Mouse (Mus musculus) G1E (cell line): ENCODE measurements around the gene Plekhb1. TPM values are rescaled to one million over a fixed set of nuclear protein-coding genes. Genes with fewer than 3 reads are reported as not detected.

Source experiments
- ATAC-seq: 2 replicates; pipeline ENCODE4 v1.8.0; 2016; ENCODE audit warnings: mild to moderate bottlenecking; ENCODE audit not compliant: insufficient number of reproducible peaks, poor library complexity, low FRiP score, severe bottlenecking; ENCODE audit errors: extremely low read depth
- DNase-seq: peaks from one replicate; pipeline ENCODE4 v3.0.0; 2012; ENCODE audit warnings: low spot score
- H3K27me3 ChIP-seq: 2 replicates; pipeline ENCODE4 v1.6.1; 2012; ENCODE audit warnings: mild to moderate bottlenecking, low read length, inconsistent platforms; ENCODE audit not compliant: insufficient read depth
- H3K36me3 ChIP-seq: replicated peaks from 2 replicates; pipeline ENCODE3; 2012; ENCODE audit warnings: mild to moderate bottlenecking, inconsistent platforms
- H3K4me1 ChIP-seq: 2 replicates; pipeline ENCODE4 v1.6.1; 2012; ENCODE audit warnings: low read depth, low read length, inconsistent platforms, mixed read lengths; ENCODE audit not compliant: insufficient read depth
- H3K4me3 ChIP-seq: 2 replicates; pipeline ENCODE4 v1.5.1; 2012; ENCODE audit warnings: low read depth, mild to moderate bottlenecking, inconsistent platforms, low read length, moderate library complexity, mixed read lengths
- H3K9me3 ChIP-seq: replicated peaks from 2 replicates; pipeline ENCODE4 v1.6.1; 2012; ENCODE audit warnings: inconsistent platforms
- CTCF ChIP-seq: IDR thresholded peaks from 2 replicates; pipeline ENCODE4 v1.5.1; 2012; ENCODE audit warnings: low read depth, low read length, inconsistent platforms, mixed read lengths
- GATA1 ChIP-seq: IDR thresholded peaks from 2 replicates; pipeline ENCODE4 v1.6.1; 2012; ENCODE audit warnings: borderline replicate concordance, low read length, inconsistent platforms, mixed read lengths
- GATA2 ChIP-seq: IDR thresholded peaks from 2 replicates; pipeline ENCODE4 v1.6.1; 2012; ENCODE audit warnings: low read depth, low read length, inconsistent platforms, borderline replicate concordance
- POLR2AphosphoS5 ChIP-seq: IDR thresholded peaks from 2 replicates; pipeline ENCODE4 v1.6.1; 2012; ENCODE audit warnings: low read depth, low read length, inconsistent platforms; ENCODE audit not compliant: insufficient replicate concordance
- TAL1 ChIP-seq: conservative IDR thresholded peaks from 2 replicates; pipeline ENCODE4 v1.6.1; 2012; ENCODE audit warnings: low read depth, low read length, inconsistent platforms, mixed read lengths
- polyA plus RNA-seq: library from polyadenylated mRNA; stranded (reverse); fragments of >175 nt; gene quantifications from 2 replicates; pipeline ENCODE4 v1.2.3, GENCODE M21; 2012
- total RNA-seq, 2 experiments: library from RNA; stranded (forward) in 1 of 2; stranded (reverse) in 1 of 2; fragments of 200-1000 nt in 1 of 2; fragments of >200 nt in 1 of 2; fragmentation: Nextera tagmentation in 1 of 2; gene quantifications; 2 replicates each; pipeline ENCODE4 v1.2.3; 2014 to 2017

The Plekhb1 gene
- total and polyA plus RNA-seq, 3 experiments: not detected

DNA sequence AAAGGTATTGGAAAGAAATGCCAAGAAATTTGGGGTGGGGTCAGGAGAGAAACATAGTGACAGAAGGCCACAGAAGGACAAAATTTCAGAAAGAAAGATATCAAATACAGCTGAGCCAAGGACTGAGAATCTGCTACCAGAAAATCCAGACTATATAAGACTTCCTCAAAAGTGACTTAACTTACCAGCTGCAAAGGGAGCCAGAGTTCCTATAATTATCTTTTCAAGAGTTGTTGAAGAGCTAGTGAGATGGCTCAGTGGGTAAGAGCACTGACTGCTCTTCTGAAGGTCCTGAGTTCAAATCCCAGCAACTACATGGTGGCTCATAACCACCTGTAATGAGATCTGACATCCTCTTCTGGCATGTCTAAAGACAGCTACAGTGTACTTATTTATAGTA is 68.9 kb downstream of the Plekhb1 start:
- peaks cover 12% of the 10 kb centered on the region for H3K4me1 ChIP-seq
- no peaks in the 10 kb centered on the region for H3K36me3 ChIP-seq
- no peak for DNase-seq
- H3K4me3 ChIP-seq: no peak overlapping the region
- no peak for ATAC-seq
- TF ChIP-seq POLR2AphosphoS5: no peak
- TF ChIP-seq CTCF: no peak
- TF ChIP-seq GATA2: no peak
- TF ChIP-seq TAL1: no peak
- no peak for TF ChIP-seq GATA1
- H3K27me3 ChIP-seq: no peaks in the 10 kb centered on the region
- no peaks in the 10 kb centered on the region for H3K9me3 ChIP-seq

Other genes starting within 250 kb of the Plekhb1 start
- gene Ucp3, start 189.4 kb downstream of the Plekhb1 start, total RNA-seq (2014; fragmentation: Nextera tagmentation): not detected in 2 replicates
- 0.33 TPM in 1 of 2 replicates, not detected in the other for gene Ucp3, start 189.4 kb downstream of the Plekhb1 start, total RNA-seq (2017)
- not detected in 2 replicates for gene Ucp3, start 189.4 kb downstream of the Plekhb1 start, polyA plus RNA-seq
- 688 and 701 TPM in 2 replicates for gene Ucp2, start 169.1 kb downstream of the Plekhb1 start, total RNA-seq (2014; fragmentation: Nextera tagmentation)
- 142 and 164 TPM in 2 replicates for gene Ucp2, start 169.1 kb downstream of the Plekhb1 start, total RNA-seq (2017)
- gene Ucp2, start 169.1 kb downstream of the Plekhb1 start, polyA plus RNA-seq: 838 and 989 TPM in 2 replicates
- not detected in 2 replicates for gene Dnajb13, start 147.5 kb downstream of the Plekhb1 start, total RNA-seq (2014; fragmentation: Nextera tagmentation)
- 0.16 and 0.35 TPM in 2 replicates for gene Dnajb13, start 147.5 kb downstream of the Plekhb1 start, total RNA-seq (2017)
- gene Dnajb13, start 147.5 kb downstream of the Plekhb1 start, polyA plus RNA-seq: not detected in 2 replicates
- gene Coa4, start 125.3 kb downstream of the Plekhb1 start, total RNA-seq (2014; fragmentation: Nextera tagmentation): 15.4 and 20.0 TPM in 2 replicates
- gene Coa4, start 125.3 kb downstream of the Plekhb1 start, total RNA-seq (2017): 21.9 and 22.0 TPM in 2 replicates
- gene Coa4, start 125.3 kb downstream of the Plekhb1 start, polyA plus RNA-seq: 9.1 and 9.6 TPM in 2 replicates
- gene Rab6a, start 55.0 kb downstream of the Plekhb1 start, total RNA-seq (2014; fragmentation: Nextera tagmentation): 97.7 and 112 TPM in 2 replicates
- 71.9 and 89.2 TPM in 2 replicates for gene Rab6a, start 55.0 kb downstream of the Plekhb1 start, total RNA-seq (2017)
- gene Rab6a, start 55.0 kb downstream of the Plekhb1 start, polyA plus RNA-seq: 18.8 and 29.6 TPM in 2 replicates
- gene Mrpl48, start 54.1 kb downstream of the Plekhb1 start, total RNA-seq (2014; fragmentation: Nextera tagmentation): 19.4 and 21.4 TPM in 2 replicates
- gene Mrpl48, start 54.1 kb downstream of the Plekhb1 start, total RNA-seq (2017): 41.9 and 46.0 TPM in 2 replicates
- gene Mrpl48, start 54.1 kb downstream of the Plekhb1 start, polyA plus RNA-seq: 1.3 and 1.7 TPM in 2 replicates
- 63.6 and 88.2 TPM in 2 replicates for gene Fam168a, start 44.2 kb upstream of the Plekhb1 start, total RNA-seq (2014; fragmentation: Nextera tagmentation)
- 14.8 and 16.3 TPM in 2 replicates for gene Fam168a, start 44.2 kb upstream of the Plekhb1 start, total RNA-seq (2017)
- 49.3 and 51.9 TPM in 2 replicates for gene Fam168a, start 44.2 kb upstream of the Plekhb1 start, polyA plus RNA-seq
- gene Relt, start 201.0 kb upstream of the Plekhb1 start, total RNA-seq (2014; fragmentation: Nextera tagmentation): 15.4 and 21.5 TPM in 2 replicates
- gene Relt, start 201.0 kb upstream of the Plekhb1 start, total RNA-seq (2017): 25.5 and 39.1 TPM in 2 replicates
- 75.6 and 75.9 TPM in 2 replicates for gene Relt, start 201.0 kb upstream of the Plekhb1 start, polyA plus RNA-seq